Mouse (Mus musculus) brain, embryonic 14.5 days (tissue): ENCODE measurements around the gene H2afx.
"Not testable (repeated sequence)": the region's sequence is repeated elsewhere in the genome, so short reads cannot be mapped to it uniquely, and the experiment has no call there.

Experiments used
- CTCF ChIP-seq: fragments of 200-500 bp; IDR thresholded peaks from 2 replicates; pipeline ENCODE4 v1.5.1; 2012; ENCODE audit warnings: inconsistent platforms, mild to moderate bottlenecking, moderate library complexity, borderline replicate concordance; ENCODE audit not compliant: insufficient read depth, insufficient read length; ENCODE audit errors: extremely low read depth
- POLR2A ChIP-seq: fragments of 200-500 bp; IDR thresholded peaks from 2 replicates; pipeline ENCODE4 v1.6.1; 2012; ENCODE audit warnings: mild to moderate bottlenecking, inconsistent platforms, borderline replicate concordance; ENCODE audit not compliant: poor library complexity, insufficient read depth, insufficient read length, severe bottlenecking; ENCODE audit errors: extremely low read depth

DNA sequence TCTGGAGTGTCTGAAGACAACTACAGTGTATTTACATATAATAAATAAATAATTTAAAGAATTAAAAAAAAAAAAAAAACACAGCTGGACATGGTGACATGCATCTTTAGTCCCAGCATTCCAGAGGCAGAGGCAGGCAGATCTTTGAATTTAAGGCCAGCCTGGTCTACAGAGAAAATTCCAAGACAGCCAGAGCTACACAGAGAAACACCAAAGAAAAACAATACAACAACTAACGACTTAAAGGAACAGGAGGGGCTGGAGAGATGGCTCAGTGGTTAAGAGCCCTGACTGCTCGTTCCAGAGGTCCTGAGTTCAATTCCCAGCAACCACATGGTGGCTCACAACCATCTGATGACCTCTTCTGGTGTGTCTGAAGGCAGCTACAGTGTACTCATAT lies 42.8 kb downstream of the H2afx start:
- TF ChIP-seq CTCF, POLR2A: not testable (repeated sequence)
